Mouse (Mus musculus): Measurements from ENCODE around the gene Ctsg. TPM values are rescaled to one million over a fixed set of nuclear protein-coding genes. Genes with fewer than 3 reads are reported as not detected.
"Not testable (repeated sequence)": the region's sequence is repeated elsewhere in the genome, so short reads cannot be mapped to it uniquely, and the experiment has no call there.

Gene Ctsg
- polyA plus RNA-seq, 1 experiment, result 86.1 TPM

GRCm38 (mm10) chr14:56105016-56105415 lies 2.6 kb upstream of the Ctsg start:
- no peak overlapping the region for H3K27ac ChIP-seq (ENCODE audit: control insufficient read depth, insufficient read depth, low read depth, low read length, poor library complexity)
- H3K4me1 ChIP-seq (ENCODE audit: control insufficient read depth, insufficient read depth, low read length), result no peaks in the 10 kb centered on the region; the same call in 1 of the 2 replicates
- WGBS, result 25% methylated on average over 5 of the region's 5 CpGs
- no peak for TF ChIP-seq POLR2A (IDR thresholded peaks at IDR 0.05; ENCODE audit: borderline replicate concordance, control insufficient read depth, low read depth, low read length)
- no peak for TF ChIP-seq CTCF (IDR thresholded peaks at IDR 0.05; ENCODE audit: control insufficient read depth, insufficient read depth, low read length)
- H3K4me3 ChIP-seq (replicated peaks; ENCODE audit: control insufficient read depth, low read depth, low read length), result no peak overlapping the region

DNA sequence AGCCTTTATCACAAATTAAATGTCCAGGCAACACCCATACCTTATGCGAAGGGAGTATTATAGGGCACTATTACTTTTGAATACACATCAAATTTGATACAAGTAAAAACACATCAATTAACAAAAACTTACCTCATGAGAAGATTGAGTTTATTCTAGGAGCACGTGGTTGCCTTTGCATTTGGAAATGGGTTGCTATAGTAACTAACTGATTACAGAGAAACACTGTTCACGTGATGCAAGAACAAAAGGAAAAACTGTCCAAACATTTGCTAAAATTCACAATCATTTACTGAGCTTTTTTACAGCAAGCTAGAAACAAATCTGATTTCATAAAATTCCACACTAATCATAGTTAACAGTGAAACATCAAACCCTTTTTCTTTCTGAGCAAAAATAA lies 1.1 kb upstream of the Ctsg start:
- 42% methylated on average over 3 of the region's 3 CpGs for WGBS

GRCm38 (mm10) chr14:56098940-56099339 lies 3.4 kb downstream of the Ctsg start:
- Histone ChIP-seq H3K4me3 (replicated peaks; ENCODE audit: control insufficient read depth, low read depth, low read length) (no peak overlapping the region), H3K27ac (ENCODE audit: control insufficient read depth, insufficient read depth, low read depth, low read length, poor library complexity) (no peak overlapping the region), H3K4me1 (ENCODE audit: control insufficient read depth, insufficient read depth, low read length) (no peaks in the 10 kb centered on the region)
- TF ChIP-seq POLR2A (IDR thresholded peaks at IDR 0.05; ENCODE audit: borderline replicate concordance, control insufficient read depth, low read depth, low read length) (no peak), CTCF (IDR thresholded peaks at IDR 0.05; ENCODE audit: control insufficient read depth, insufficient read depth, low read length) (peak; percentile 56)
- 66% methylated on average over 4 of the region's 4 CpGs for WGBS

More for the DNA sequence above, 1.1 kb upstream of the Ctsg start:
- H3K4me1 ChIP-seq (ENCODE audit: control insufficient read depth, insufficient read depth, low read length), result no peaks in the 10 kb centered on the region; the same call in 1 of the 2 replicates
- H3K4me3 ChIP-seq (replicated peaks; ENCODE audit: control insufficient read depth, low read depth, low read length), result no peak overlapping the region
- H3K27ac ChIP-seq (ENCODE audit: control insufficient read depth, insufficient read depth, low read depth, low read length, poor library complexity), result no peak overlapping the region
- no peak for TF ChIP-seq CTCF (IDR thresholded peaks at IDR 0.05; ENCODE audit: control insufficient read depth, insufficient read depth, low read length)
- no peak for TF ChIP-seq POLR2A (IDR thresholded peaks at IDR 0.05; ENCODE audit: borderline replicate concordance, control insufficient read depth, low read depth, low read length)

DNA sequence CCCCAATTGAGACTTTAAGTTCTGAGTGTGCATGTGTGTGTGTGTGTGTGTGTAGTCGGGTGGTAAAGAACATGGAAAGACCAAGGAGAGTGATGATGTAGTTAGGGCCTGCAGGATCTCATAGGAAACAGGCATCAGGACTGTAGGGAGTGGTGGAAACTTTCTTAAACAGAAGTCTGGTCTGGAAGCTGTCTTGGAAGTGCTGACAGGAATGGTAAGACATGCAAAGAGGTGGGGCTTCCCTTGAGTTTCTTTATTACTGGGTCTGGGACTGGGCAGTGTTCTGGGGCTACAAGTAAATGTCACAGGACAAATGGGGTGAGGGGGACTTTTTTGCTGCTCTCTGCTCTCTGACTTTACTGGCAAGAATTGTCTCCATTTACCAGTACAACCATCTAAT lies 4.8 kb downstream of the Ctsg start:
- 63% methylated on average over 1 of the region's 1 CpGs for WGBS
- Histone ChIP-seq H3K27ac (ENCODE audit: control insufficient read depth, insufficient read depth, low read depth, low read length, poor library complexity) (no peak overlapping the region), H3K4me1 (ENCODE audit: control insufficient read depth, insufficient read depth, low read length) (no peaks in the 10 kb centered on the region), H3K4me3 (replicated peaks; ENCODE audit: control insufficient read depth, low read depth, low read length) (no peak overlapping the region)
- TF ChIP-seq POLR2A (IDR thresholded peaks at IDR 0.05; ENCODE audit: borderline replicate concordance, control insufficient read depth, low read depth, low read length), result no peak
- TF ChIP-seq CTCF (IDR thresholded peaks at IDR 0.05; ENCODE audit: control insufficient read depth, insufficient read depth, low read length), result no peak

GRCm38 (mm10) chr14:56093353-56093752 lies 9.0 kb downstream of the Ctsg start:
- Histone ChIP-seq H3K4me3 (replicated peaks; ENCODE audit: control insufficient read depth, low read depth, low read length) (no peak overlapping the region), H3K4me1 (ENCODE audit: control insufficient read depth, insufficient read depth, low read length) (no peaks in the 10 kb centered on the region), H3K27ac (ENCODE audit: control insufficient read depth, insufficient read depth, low read depth, low read length, poor library complexity) (no peak overlapping the region)
- TF ChIP-seq POLR2A (IDR thresholded peaks at IDR 0.05; ENCODE audit: borderline replicate concordance, control insufficient read depth, low read depth, low read length) (no peak), CTCF (IDR thresholded peaks at IDR 0.05; ENCODE audit: control insufficient read depth, insufficient read depth, low read length) (no peak)
- WGBS, result 30% methylated on average over 2 of the region's 2 CpGs

- WGBS, result 49% methylated on average over 3 of the region's 3 CpGs
- Histone ChIP-seq H3K4me1 (ENCODE audit: control insufficient read depth, insufficient read depth, low read length) (no peaks in the 10 kb centered on the region; the same call in 1 of the 2 replicates), H3K4me3 (replicated peaks; ENCODE audit: control insufficient read depth, low read depth, low read length) (no peak overlapping the region), H3K27ac (ENCODE audit: control insufficient read depth, insufficient read depth, low read depth, low read length, poor library complexity) (no peak overlapping the region)
- TF ChIP-seq CTCF (IDR thresholded peaks at IDR 0.05; ENCODE audit: control insufficient read depth, insufficient read depth, low read length) (no peak), POLR2A (IDR thresholded peaks at IDR 0.05; ENCODE audit: borderline replicate concordance, control insufficient read depth, low read depth, low read length) (no peak)
These were observed 15.7 kb downstream of the Ctsg start for GRCm38 (mm10) chr14:56086711-56087110.

GRCm38 (mm10) chr14:56085167-56085566 lies 17.2 kb downstream of the Ctsg start, which contains the start of gene Mcpt8:
Gene Mcpt8 (minus strand): TSS chr14:56085273.
- no peak for TF ChIP-seq POLR2A (IDR thresholded peaks at IDR 0.05; ENCODE audit: borderline replicate concordance, control insufficient read depth, low read depth, low read length)
- TF ChIP-seq CTCF (IDR thresholded peaks at IDR 0.05; ENCODE audit: control insufficient read depth, insufficient read depth, low read length), result no peak
- no peaks in the 10 kb centered on the region; the same call in 1 of the 2 replicates for H3K4me1 ChIP-seq (ENCODE audit: control insufficient read depth, insufficient read depth, low read length)
- 57% methylated on average over 2 of the region's 2 CpGs for WGBS
- H3K4me3 ChIP-seq (replicated peaks; ENCODE audit: control insufficient read depth, low read depth, low read length), result no peak within 1 kb of the TSS
- no peak within 1 kb of the TSS for H3K27ac ChIP-seq (ENCODE audit: control insufficient read depth, insufficient read depth, low read depth, low read length, poor library complexity)

DNA sequence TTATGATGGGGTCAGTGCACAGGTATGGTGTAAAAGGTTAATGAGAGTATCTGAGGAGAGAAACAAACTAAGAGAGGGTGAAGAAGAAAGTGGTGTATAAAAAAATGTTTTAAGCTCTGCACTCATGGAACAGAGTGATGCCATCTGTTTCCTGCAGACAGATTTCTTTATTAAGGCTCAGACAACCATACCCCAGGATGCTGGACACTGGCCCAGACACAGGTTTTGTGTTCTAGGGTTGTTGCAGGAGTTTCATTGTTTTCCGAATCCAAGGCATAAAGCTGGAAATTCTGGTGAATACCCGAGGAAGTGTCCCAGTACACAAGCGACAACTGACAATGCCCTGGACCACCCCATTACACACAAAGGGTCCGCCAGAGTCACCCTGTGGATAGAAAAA lies 20.4 kb downstream of the Ctsg start:
- Histone ChIP-seq H3K4me3 (replicated peaks; ENCODE audit: control insufficient read depth, low read depth, low read length) (no peak overlapping the region), H3K27ac (ENCODE audit: control insufficient read depth, insufficient read depth, low read depth, low read length, poor library complexity) (no peak overlapping the region), H3K4me1 (ENCODE audit: control insufficient read depth, insufficient read depth, low read length) (no peaks in the 10 kb centered on the region; the same call in 1 of the 2 replicates)
- WGBS, result 52% methylated on average over 4 of the region's 4 CpGs
- TF ChIP-seq CTCF (IDR thresholded peaks at IDR 0.05; ENCODE audit: control insufficient read depth, insufficient read depth, low read length) (no peak), POLR2A (IDR thresholded peaks at IDR 0.05; ENCODE audit: borderline replicate concordance, control insufficient read depth, low read depth, low read length) (no peak)

- not testable (repeated sequence) for H3K4me1 ChIP-seq (ENCODE audit: control insufficient read depth, insufficient read depth, low read length); H3K27ac ChIP-seq (ENCODE audit: control insufficient read depth, insufficient read depth, low read depth, low read length, poor library complexity); H3K4me3 ChIP-seq (replicated peaks; ENCODE audit: control insufficient read depth, low read depth, low read length)
- WGBS, result 59% methylated on average over 3 of the region's 3 CpGs
These were observed 40.2 kb downstream of the Ctsg start, which contains the start of gene Mcpt4 for GRCm38 (mm10) chr14:56062213-56062612. Gene Mcpt4 (minus strand): TSS chr14:56062313.
